ENCODE assay signal across 9 mouse cellular contexts in the genomic region with DNA sequence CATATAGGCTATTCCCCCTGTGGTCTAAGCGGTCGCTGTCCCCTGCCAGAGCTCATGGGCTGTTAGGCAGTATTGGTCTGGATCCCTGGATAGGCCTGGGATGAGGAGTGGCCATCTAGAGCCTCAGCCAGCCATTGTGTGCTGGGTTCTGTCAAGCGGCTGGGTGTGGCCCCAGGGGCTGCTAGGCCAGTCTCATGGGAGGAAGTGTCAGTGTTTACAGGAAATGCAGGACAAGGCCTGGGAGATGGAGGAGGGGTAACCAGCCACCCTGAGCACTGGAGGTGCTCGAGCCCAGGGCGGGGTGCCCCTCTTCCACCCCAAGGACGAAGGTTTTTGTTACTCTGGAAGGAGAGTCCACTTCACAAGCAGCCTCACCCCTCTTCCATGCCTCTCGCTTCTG. TPM values are rescaled to one million over a fixed set of nuclear protein-coding genes. Genes with fewer than 3 reads are reported as not detected.
DNase-seq lines count a peak whose midpoint lies in the region; ATAC-seq lines count a peak whose summit lies in the region.
"Had no signal": no experiment of that assay in that cellular context is flagged by ENCODE, and none has a peak within 500 bp of the region (broad histone marks: within the 10 kb centered on the region; RNA-seq: fewer than 3 reads in every experiment).

No protein-coding gene starts in this region.

- no peak overlapping the region for H3K27ac ChIP-seq in heart, embryonic 10.5 days
- H3K27ac ChIP-seq in lung, embryonic 15.5 days, result 0 out of 2 replicates have a peak overlapping the region, but pooled peaks have one; percentile 26
- H3K27ac ChIP-seq: limb, embryonic 12.5 days had no signal

- H3K4me2 ChIP-seq in lung, embryonic 15.5 days, result no peak overlapping the region
- H3K4me2 ChIP-seq: limb, embryonic 12.5 days had no signal

- 66% methylated on average over 7 of the region's 7 CpGs for WGBS in heart, embryonic 10.5 days
- WGBS in lung, embryonic 15.5 days, result 58% methylated on average over 7 of the region's 7 CpGs

- no peak overlapping the region for H3K4me3 ChIP-seq in heart, embryonic 10.5 days
- no peak overlapping the region for H3K4me3 ChIP-seq in lung, embryonic 15.5 days
- H3K4me3 ChIP-seq: limb, embryonic 12.5 days had no signal

- peak; percentile 13; the same call in 1 of the 2 replicates for ATAC-seq in lung, embryonic 15.5 days (ENCODE audit: borderline replicate concordance, extremely low read depth, low FRiP score, low TSS enrichment)

- H3K36me3 ChIP-seq in heart, embryonic 10.5 days, result no peaks in the 10 kb centered on the region
- no peaks in the 10 kb centered on the region for H3K36me3 ChIP-seq in lung, embryonic 15.5 days
- H3K36me3 ChIP-seq: limb, embryonic 12.5 days had no signal

- peak; percentile 73 to 91 for DNase-seq in heart, adult 18-20 months
- no peak for DNase-seq in heart, embryonic 10.5 days (ENCODE audit: low spot score)
- peak; percentile 35 for DNase-seq in adrenal gland, adult 8-10 months
- peak; percentile 66 to 69 for DNase-seq in heart, postnatal 36 days
- DNase-seq in cerebellum, postnatal 10 days, result no peak
- no peak for DNase-seq in frontal cortex, postnatal 14 days (ENCODE audit: low spot score in 2 of 2)
- no peak for DNase-seq in right cerebral cortex, adult 2 months (ENCODE audit: low spot score in 2 of 2)

- intact Hi-C loops in heart, postnatal 36 days (cut with DNase I), result loop anchor here (2.0 kb wide), 2 partner anchors 22 to 34 kb away; no protein-coding TSS in a partner anchor

- no peak overlapping the region for H3K9ac ChIP-seq in lung, embryonic 15.5 days
- H3K9ac ChIP-seq: limb, embryonic 12.5 days had no signal

- peaks cover 9% of the 10 kb centered on the region; the same call in 1 of the 2 replicates for H3K4me1 ChIP-seq in heart, embryonic 10.5 days
- peaks cover 8% of the 10 kb centered on the region; the same call in 1 of the 2 replicates for H3K4me1 ChIP-seq in lung, embryonic 15.5 days

- H3K27me3 ChIP-seq in heart, embryonic 10.5 days (ENCODE audit: insufficient read depth, poor library complexity, severe bottlenecking), result 0 out of 2 replicates have a peak, but pooled peaks cover 6% of the 10 kb centered on the region
- no peaks in the 10 kb centered on the region for H3K27me3 ChIP-seq in lung, embryonic 15.5 days
- H3K27me3 ChIP-seq: limb, embryonic 12.5 days had no signal

- no peaks in the 10 kb centered on the region for H3K9me3 ChIP-seq in heart, embryonic 10.5 days
- H3K9me3 ChIP-seq in lung, embryonic 15.5 days, result no peaks in the 10 kb centered on the region
- H3K9me3 ChIP-seq: limb, embryonic 12.5 days had no signal

RNA-seq across cellular contexts. Expression of a gene that starts 36.3 kb away (rescaled TPM):
- total RNA-seq in heart, adult 18-20 months (2021), result 10 to 100 TPM; 20.4 to 22.3 TPM
- polyA plus RNA-seq in heart, embryonic 10.5 days (2016; fragmentation: Nextera tagmentation; extraction: Ambion mirVana), result 12.9 and 15.7 TPM in 2 replicates
- total RNA-seq in adrenal gland, adult 8-10 months (2022), result 10 to 100 TPM; 11.2 to 22.4 (median 19.7) TPM
- 10 to 100 TPM; 19.6 to 29.9 TPM for total RNA-seq in heart, postnatal 36 days (2021)
- 18.6 and 21.2 TPM in 2 replicates for polyA plus RNA-seq in lung, embryonic 15.5 days (2015; fragmentation: Nextera tagmentation; extraction: Ambion mirVana)

Comparison
In these comparisons a context has a peak if more than half of its experiments do, and no peak if none do; other contexts are left out.
1. DNase-seq: peak in heart, adult 18-20 months (2 of 2), adrenal gland, adult 8-10 months (single experiment) and heart, postnatal 36 days (2 of 2); none in heart, embryonic 10.5 days (single experiment), cerebellum, postnatal 10 days (0 of 2), frontal cortex, postnatal 14 days (0 of 2) and right cerebral cortex, adult 2 months (0 of 2).